Mouse (Mus musculus) forebrain, postnatal 0 days (tissue): ENCODE data around the gene Chd1l. TPM values are rescaled to one million over a fixed set of nuclear protein-coding genes. Genes with fewer than 3 reads are reported as not detected.
A peak's percentile ranks its signal among the peaks of the same experiment; 100 is the strongest.

Source experiments
- ATAC-seq: fragments of 200-750 bp; cut with Nextera tagmentation; 2 replicates; pipeline ENCODE4 v1.8.0; 2017; ENCODE audit warnings: mild to moderate bottlenecking, moderate library complexity
- DNase-seq: peaks from one replicate; pipeline ENCODE4 v3.0.0-alpha.2; 2015
- H3K27ac ChIP-seq: fragments of 300-500 bp; sonication (generic); 2 replicates; pipeline ENCODE4 v1.5.1; 2014; ENCODE audit warnings: low read depth, mild to moderate bottlenecking, antibody characterized with exemption, low read length, moderate library complexity, mixed read lengths
- H3K27me3 ChIP-seq: fragments of 300-500 bp; sonication (generic); 2 replicates; pipeline ENCODE4 v1.6.1; 2014; ENCODE audit warnings: mild to moderate bottlenecking, low read length, mixed read lengths; ENCODE audit not compliant: insufficient read depth
- H3K36me3 ChIP-seq: fragments of 300-500 bp; sonication (generic); 2 replicates; pipeline ENCODE4 v1.6.1; 2014; ENCODE audit warnings: mild to moderate bottlenecking, moderate library complexity; ENCODE audit not compliant: insufficient read depth
- H3K4me1 ChIP-seq: fragments of 300-500 bp; sonication (generic); 2 replicates; pipeline ENCODE4 v1.6.1; 2014; ENCODE audit warnings: antibody characterized with exemption; ENCODE audit not compliant: insufficient read depth
- H3K4me2 ChIP-seq: fragments of 300-500 bp; sonication (generic); 2 replicates; pipeline ENCODE4 v1.6.1; 2014; ENCODE audit warnings: low read depth, mild to moderate bottlenecking, moderate library complexity
- H3K4me3 ChIP-seq: fragments of 300-500 bp; sonication (generic); 2 replicates; pipeline ENCODE4 v1.5.1; 2014; ENCODE audit warnings: low read depth, low read length, mixed read lengths
- H3K9ac ChIP-seq: fragments of 300-500 bp; sonication (generic); 2 replicates; pipeline ENCODE4 v1.6.1; 2014; ENCODE audit warnings: mild to moderate bottlenecking
- H3K9me3 ChIP-seq: fragments of 300-500 bp; sonication (generic); 2 replicates; pipeline ENCODE4 v1.6.1; 2016; ENCODE audit warnings: low read length
- CTCF ChIP-seq: sonication (generic); IDR thresholded peaks from 2 replicates; pipeline ENCODE4 v1.5.1; 2016; ENCODE audit warnings: antibody characterized with exemption, control low read depth, low read depth
- WGBS: fragments of 180-500 bp; shearing (Covaris S2); extraction: QIAGEN DNeasy Blood & Tissue Kit; methylation state at CpG from one replicate; pipeline ENCODE4 v1.1.7; 2014; 5-methylcytosine and 5-hydroxymethylcytosine counted together
- polyA plus RNA-seq: library from polyadenylated mRNA; unstranded; fragments of >200 nt; fragmentation: Nextera tagmentation; extraction: Ambion mirVana; gene quantifications from 2 replicates; pipeline ENCODE4 v1.2.1, GENCODE M21; 2015
- total RNA-seq: library from RNA; depleted of rRNA; stranded (reverse); fragments of >200 nt; gene quantifications from 2 replicates; pipeline ENCODE4 v1.2.3, GENCODE M21; 2014

Chd1l gene
- total and polyA plus RNA-seq, 2 experiments from 2014 or later = 6.9 to 7.6 TPM

GRCm38 (mm10) chr3:97585383-97586160, 24.4 kb downstream of the Chd1l start:
- no peak overlapping the region for H3K4me2 ChIP-seq
- H3K4me1 ChIP-seq = no peaks in the 10 kb centered on the region
- no peak overlapping the region for H3K9ac ChIP-seq
- peak; percentile 94 for TF ChIP-seq CTCF
- H3K27ac ChIP-seq = no peak overlapping the region
- peak; percentile 93 for DNase-seq
- peak; percentile 94 for ATAC-seq
- H3K4me3 ChIP-seq = no peak overlapping the region
- WGBS = 61% methylated on average over 18 of the region's 18 CpGs
- H3K9me3 ChIP-seq = no peaks in the 10 kb centered on the region
- 0 out of 2 replicates have a peak, but pooled peaks cover 2% of the 10 kb centered on the region for H3K36me3 ChIP-seq
- no peaks in the 10 kb centered on the region for H3K27me3 ChIP-seq

GRCm38 (mm10) chr3:97573807-97574206, 36.2 kb downstream of the Chd1l start:
- Histone ChIP-seq H3K4me2 (no peak overlapping the region), H3K27ac (no peak overlapping the region), H3K4me3 (no peak overlapping the region), H3K9ac (no peak overlapping the region), H3K27me3 (no peaks in the 10 kb centered on the region), H3K9me3 (no peaks in the 10 kb centered on the region), H3K4me1 (no peaks in the 10 kb centered on the region), H3K36me3 (no peaks in the 10 kb centered on the region)
- WGBS = 81% methylated on average over 9 of the region's 9 CpGs
- DNase-seq (no peak), ATAC-seq (no peak)
- no peak for TF ChIP-seq CTCF

GRCm38 (mm10) chr3:97564588-97564987, 45.4 kb downstream of the Chd1l start:
- Histone ChIP-seq H3K4me2 (no peak overlapping the region), H3K4me1 (no peaks in the 10 kb centered on the region), H3K36me3 (no peaks in the 10 kb centered on the region), H3K27me3 (no peaks in the 10 kb centered on the region), H3K27ac (no peak overlapping the region), H3K4me3 (no peak overlapping the region), H3K9ac (no peak overlapping the region), H3K9me3 (no peaks in the 10 kb centered on the region)
- ATAC-seq = no peak
- 81% methylated on average over 5 of the region's 5 CpGs for WGBS
- no peak for DNase-seq
- no peak for TF ChIP-seq CTCF

GRCm38 (mm10) chr3:97558554-97558953, 51.4 kb downstream of the Chd1l start:
- WGBS = 85% methylated on average over 5 of the region's 5 CpGs
- Histone ChIP-seq H3K27ac (no peak overlapping the region), H3K4me2 (no peak overlapping the region), H3K4me1 (no peaks in the 10 kb centered on the region), H3K9me3 (no peaks in the 10 kb centered on the region), H3K9ac (no peak overlapping the region), H3K27me3 (no peaks in the 10 kb centered on the region), H3K4me3 (no peak overlapping the region), H3K36me3 (no peaks in the 10 kb centered on the region)
- ATAC-seq (no peak), DNase-seq (no peak)
- no peak for TF ChIP-seq CTCF

GRCm38 (mm10) chr3:97546205-97546604, 63.8 kb downstream of the Chd1l start:
- ATAC-seq (0 out of 2 replicates have a peak, but pooled peaks have one; percentile 16), DNase-seq (no peak)
- H3K36me3 ChIP-seq = no peaks in the 10 kb centered on the region
- no peak for TF ChIP-seq CTCF
- no peaks in the 10 kb centered on the region for H3K9me3 ChIP-seq
- H3K4me3 ChIP-seq = no peak overlapping the region
- WGBS = 31% methylated on average over 8 of the region's 8 CpGs
- H3K27me3 ChIP-seq = no peaks in the 10 kb centered on the region
- H3K4me1 ChIP-seq = no peaks in the 10 kb centered on the region
- no peak overlapping the region for H3K27ac ChIP-seq
- H3K9ac ChIP-seq = no peak overlapping the region
- no peak overlapping the region for H3K4me2 ChIP-seq

GRCm38 (mm10) chr3:97540171-97540570, 69.8 kb downstream of the Chd1l start:
- TF ChIP-seq CTCF = no peak
- Histone ChIP-seq H3K9me3 (no peaks in the 10 kb centered on the region), H3K4me2 (no peak overlapping the region), H3K36me3 (no peaks in the 10 kb centered on the region), H3K27me3 (no peaks in the 10 kb centered on the region), H3K27ac (no peak overlapping the region), H3K9ac (no peak overlapping the region), H3K4me1 (no peaks in the 10 kb centered on the region), H3K4me3 (no peak overlapping the region)
- WGBS = 6% methylated on average over 1 of the region's 1 CpGs
- DNase-seq (no peak), ATAC-seq (no peak; the same call in 1 of the 2 replicates)

GRCm38 (mm10) chr3:97538634-97539033, 71.4 kb downstream of the Chd1l start:
- H3K9ac ChIP-seq = no peak overlapping the region
- no peaks in the 10 kb centered on the region for H3K4me1 ChIP-seq
- H3K9me3 ChIP-seq = no peaks in the 10 kb centered on the region
- ATAC-seq (no peak), DNase-seq (no peak)
- no peak overlapping the region for H3K4me3 ChIP-seq
- no peaks in the 10 kb centered on the region for H3K36me3 ChIP-seq
- TF ChIP-seq CTCF = peak; percentile 39; the same call in 1 of the 2 replicates
- H3K4me2 ChIP-seq = no peak overlapping the region
- H3K27ac ChIP-seq = no peak overlapping the region
- 52% methylated on average over 1 of the region's 1 CpGs for WGBS
- no peaks in the 10 kb centered on the region for H3K27me3 ChIP-seq
